8 mouse cellular contexts compared by ENCODE assay signal in genomic region chr1:167285320-167285355, GRCm38 (mm10). TPM values are rescaled to one million over a fixed set of nuclear protein-coding genes. Genes with fewer than 3 reads are reported as not detected.
DNase-seq lines count a peak whose midpoint lies in the region; ATAC-seq and TF ChIP-seq lines count a peak whose summit lies in the region.

Gene Uck2 (minus strand): TSS chr1:167285320.

- peak within 1 kb of the TSS; percentile 93 for H3K9ac ChIP-seq in midbrain, embryonic 14.5 days (replicated peaks; ENCODE audit: low read length)

- TF ChIP-seq CTCF in layer of hippocampus, adult 2 months (conservative IDR thresholded peaks at IDR 0.05) = no peak
- TF ChIP-seq CTCF in brain, embryonic 14.5 days (IDR thresholded peaks at IDR 0.05; ENCODE audit: borderline replicate concordance, extremely low read depth, insufficient read depth, insufficient read length) = no peak

- DNase-seq in layer of hippocampus, adult 2 months (ENCODE audit: low spot score in 2 of 2) = no peak
- DNase-seq in layer of hippocampus, adult 11-12 months (ENCODE audit: low spot score) = no peak
- no peak for DNase-seq in brain, embryonic 14.5 days (ENCODE audit: low read depth)
- no peak for DNase-seq in layer of hippocampus, postnatal 14 days (ENCODE audit: low spot score in 2 of 2)
- no peak for DNase-seq in midbrain, embryonic 14.5 days
- DNase-seq in spleen, postnatal 14 days (ENCODE audit: low spot score in 2 of 2) = no peak
- DNase-seq in urinary bladder, postnatal 25 days (ENCODE audit: low spot score) = no peak

- TF ChIP-seq POLR2A in brain, embryonic 14.5 days (IDR thresholded peaks at IDR 0.05; ENCODE audit: borderline replicate concordance, extremely low read depth, insufficient read depth, insufficient read length, poor library complexity, severe bottlenecking) = no peak

- peak within 1 kb of the TSS; percentile 75 for H3K4me2 ChIP-seq in midbrain, embryonic 14.5 days (ENCODE audit: low read length)

- 0% methylated on average over 2 of the region's 2 CpGs for WGBS in midbrain, embryonic 14.5 days

- ATAC-seq in granulocyte monocyte progenitor cell, adult 5-6 weeks (replicated peaks; ENCODE audit: poor library complexity, severe bottlenecking) = no peak
- no peak for ATAC-seq in midbrain, embryonic 14.5 days (ENCODE audit: low FRiP score, low TSS enrichment)

- H3K27me3 ChIP-seq in midbrain, embryonic 14.5 days (ENCODE audit: control insufficient read depth, insufficient read depth, low read length) = no peaks in the 10 kb centered on the region

- H3K27ac ChIP-seq in layer of hippocampus, adult 2 months = peak within 1 kb of the TSS; percentile 94
- H3K27ac ChIP-seq in midbrain, embryonic 14.5 days (replicated peaks; ENCODE audit: low read depth, low read length) = peak within 1 kb of the TSS; percentile 98

- H3K4me1 ChIP-seq in midbrain, embryonic 14.5 days (ENCODE audit: control insufficient read depth, insufficient read depth, low read length) = peaks cover 31% of the 10 kb centered on the region

- no peaks in the 10 kb centered on the region for H3K9me3 ChIP-seq in midbrain, embryonic 14.5 days (ENCODE audit: control insufficient read depth, low read length)

- H3K36me3 ChIP-seq in midbrain, embryonic 14.5 days (ENCODE audit: control insufficient read depth, insufficient read depth, low read length) = no peaks in the 10 kb centered on the region

- H3K4me3 ChIP-seq in layer of hippocampus, adult 2 months = peak within 1 kb of the TSS; percentile 92
- H3K4me3 ChIP-seq in midbrain, embryonic 14.5 days (replicated peaks; ENCODE audit: low read depth, low read length) = peak within 1 kb of the TSS; percentile 95

RNA-seq across cellular contexts. Expression of gene Uck2, which starts in this region (rescaled TPM):
- 10 to 100 TPM; 36.5 to 36.7 TPM for total RNA-seq in layer of hippocampus, adult 2 months (2021)
- polyA plus RNA-seq in brain, embryonic 14.5 days (2012; rRNA removed) = 37.8 and 53.1 TPM in 2 replicates
- 181 and 224 TPM in 2 replicates for total RNA-seq in granulocyte monocyte progenitor cell, adult 5-6 weeks (2014; fragmentation: Nextera tagmentation)
- 223 and 286 TPM in 2 replicates for total RNA-seq in granulocyte monocyte progenitor cell, adult 5-6 weeks (2017)
- 10 to 100 TPM; 64.2 to 68.1 TPM for total RNA-seq in layer of hippocampus, postnatal 14 days (2021)
- 51.1 and 54.1 TPM in 2 replicates for polyA plus RNA-seq in midbrain, embryonic 14.5 days (2014; fragmentation: Nextera tagmentation; extraction: Ambion mirVana)
